Mouse (Mus musculus) liver, embryonic 14.5 days (tissue): ENCODE results near the gene A230072I06Rik. TPM values are rescaled to one million over a fixed set of nuclear protein-coding genes. Genes with fewer than 3 reads are reported as not detected.

ENCODE experiments used
- ATAC-seq: fragments of 200-750 bp; cut with Nextera tagmentation; 2 replicates; pipeline ENCODE4 v1.8.0; 2017; ENCODE audit warnings: moderate number of reproducible peaks, mild to moderate bottlenecking, moderate library complexity; ENCODE audit not compliant: insufficient read depth
- DNase-seq, 3 experiments: peaks; one replicate each; pipeline ENCODE4 v3.0.0-alpha.2; 2012 to 2013; ENCODE audit warnings: low read depth in 3 of 3, low spot score in 3 of 3
- H3K27ac ChIP-seq: fragments of 300-500 bp; sonication (generic); 2 replicates; pipeline ENCODE4 v1.5.1; 2014; ENCODE audit warnings: moderate library complexity, mild to moderate bottlenecking, control low read depth, inconsistent platforms
- H3K27me3 ChIP-seq: fragments of 300-500 bp; sonication (generic); 2 replicates; pipeline ENCODE4 v1.6.1; 2014; ENCODE audit warnings: mild to moderate bottlenecking, low read length, moderate library complexity; ENCODE audit not compliant: control insufficient read depth, insufficient read depth
- H3K36me3 ChIP-seq: fragments of 300-500 bp; sonication (generic); replicated peaks from 2 replicates; pipeline ENCODE4 v1.6.1; 2014; ENCODE audit warnings: low read depth; ENCODE audit not compliant: control insufficient read depth, insufficient read depth
- H3K4me1 ChIP-seq, 2 experiments: fragments of 200-500 bp in 1 of 2; fragments of 300-500 bp in 1 of 2; sonication (generic) in 1 of 2; replicated peaks; 2 replicates each; pipeline ENCODE4 v1.6.1; 2012 to 2014; ENCODE audit warnings: antibody characterized with exemption in 1 of 2, inconsistent platforms in 1 of 2, low read length in 1 of 2; ENCODE audit not compliant: control insufficient read depth in 2 of 2, insufficient read depth in 2 of 2
- H3K4me2 ChIP-seq: fragments of 300-500 bp; sonication (generic); 2 replicates; pipeline ENCODE4 v1.6.1; 2014; ENCODE audit warnings: low read depth, mild to moderate bottlenecking, control low read depth, moderate library complexity
- H3K4me3 ChIP-seq, 2 experiments: fragments of 200-500 bp in 1 of 2; fragments of 300-500 bp in 1 of 2; sonication (generic) in 1 of 2; 2 replicates each; pipeline ENCODE4 v1.5.1; 2012 to 2014; ENCODE audit warnings: low read depth in 2 of 2, low read length in 2 of 2, mild to moderate bottlenecking in 2 of 2, control low read depth in 1 of 2, inconsistent platforms in 1 of 2, moderate library complexity in 1 of 2; ENCODE audit not compliant: insufficient read depth in 1 of 2
- H3K9ac ChIP-seq: fragments of 300-500 bp; sonication (generic); replicated peaks from 2 replicates; pipeline ENCODE4 v1.6.1; 2014; ENCODE audit warnings: mild to moderate bottlenecking, control low read depth, moderate library complexity
- H3K9me3 ChIP-seq: fragments of 300-500 bp; sonication (generic); 2 replicates; pipeline ENCODE4 v1.6.1; 2016; ENCODE audit warnings: low read length, mixed read lengths; ENCODE audit not compliant: control insufficient read depth
- CTCF ChIP-seq: IDR thresholded peaks from 2 replicates; pipeline ENCODE4 v1.5.1; 2016; ENCODE audit warnings: antibody characterized with exemption, low read depth, control low read depth
- EP300 ChIP-seq: IDR thresholded peaks from 2 replicates; pipeline ENCODE4 v1.6.1; 2016; ENCODE audit warnings: antibody characterized with exemption, low read depth
- WGBS: fragments of 180-500 bp; shearing (Covaris S2); extraction: QIAGEN DNeasy Blood & Tissue Kit; methylation state at CpG from one replicate; pipeline ENCODE4 v1.1.7; 2014; ENCODE audit not compliant: insufficient replicate concordance; 5-methylcytosine and 5-hydroxymethylcytosine counted together
- polyA plus RNA-seq, 2 experiments: library from polyadenylated mRNA; depleted of rRNA in 1 of 2; stranded (reverse) in 1 of 2; unstranded in 1 of 2; fragments of >200 nt; fragmentation: Nextera tagmentation in 1 of 2; extraction: Ambion mirVana in 1 of 2; gene quantifications; 2 replicates each; pipeline versions ENCODE4 v1.2.1 to v1.2.3; 2012 to 2014

A230072I06Rik gene
- polyA plus RNA-seq, 2 experiments = not detected

- WGBS = 60% methylated on average over 14 of the region's 14 CpGs
- no peak for TF ChIP-seq EP300
- no peak for TF ChIP-seq CTCF
- no peak overlapping the region for H3K4me3 ChIP-seq
- H3K27me3 ChIP-seq = no peaks in the 10 kb centered on the region
- no peaks in the 10 kb centered on the region for H3K36me3 ChIP-seq
- H3K27ac ChIP-seq = no peak overlapping the region
- H3K4me2 ChIP-seq = no peak overlapping the region
- no peaks in the 10 kb centered on the region for H3K9me3 ChIP-seq
- DNase-seq (no peak), ATAC-seq (no peak)
- H3K4me1 ChIP-seq = no peaks in the 10 kb centered on the region
- H3K9ac ChIP-seq = no peak overlapping the region
These were observed 23.4 kb downstream of the A230072I06Rik start for GRCm38 (mm10) chr8:12301998-12302397.

GRCm38 (mm10) chr8:12312975-12313734 is 34.5 kb downstream of the A230072I06Rik start:
- no peaks in the 10 kb centered on the region for H3K27me3 ChIP-seq
- no peak overlapping the region for H3K4me2 ChIP-seq
- H3K27ac ChIP-seq = no peak overlapping the region
- no peak for DNase-seq
- no peaks in the 10 kb centered on the region for H3K9me3 ChIP-seq
- no peaks in the 10 kb centered on the region for H3K4me1 ChIP-seq
- H3K9ac ChIP-seq = no peak overlapping the region
- WGBS = 39% methylated on average over 16 of the region's 16 CpGs
- H3K36me3 ChIP-seq = no peaks in the 10 kb centered on the region
- H3K4me3 ChIP-seq = no peak overlapping the region
- TF ChIP-seq CTCF (no peak), EP300 (no peak)
- no peak for ATAC-seq

- TF ChIP-seq EP300 = no peak
- TF ChIP-seq CTCF = no peak
- 59% methylated on average over 11 of the region's 11 CpGs for WGBS
- no peak overlapping the region for H3K4me2 ChIP-seq
- no peaks in the 10 kb centered on the region for H3K4me1 ChIP-seq
- DNase-seq = no peak
- no peaks in the 10 kb centered on the region for H3K36me3 ChIP-seq
- H3K27me3 ChIP-seq = no peaks in the 10 kb centered on the region
- no peak for ATAC-seq
- no peak overlapping the region for H3K4me3 ChIP-seq
- H3K9me3 ChIP-seq = no peaks in the 10 kb centered on the region
- no peak overlapping the region for H3K27ac ChIP-seq
- no peak overlapping the region for H3K9ac ChIP-seq
These were observed 35.6 kb downstream of the A230072I06Rik start for GRCm38 (mm10) chr8:12314258-12314657.

- no peak for TF ChIP-seq EP300
- TF ChIP-seq CTCF = no peak
- Histone ChIP-seq H3K4me2 (no peak overlapping the region), H3K27me3 (no peaks in the 10 kb centered on the region), H3K9me3 (no peaks in the 10 kb centered on the region), H3K36me3 (no peaks in the 10 kb centered on the region), H3K4me1 (no peaks in the 10 kb centered on the region), H3K9ac (no peak overlapping the region), H3K27ac (no peak overlapping the region), H3K4me3 (no peak overlapping the region)
- 53% methylated on average over 5 of the region's 5 CpGs for WGBS
- no peak for ATAC-seq
- no peak for DNase-seq
These were observed 36.6 kb downstream of the A230072I06Rik start for GRCm38 (mm10) chr8:12315177-12315576.

GRCm38 (mm10) chr8:12319755-12320455 is 41.3 kb downstream of the A230072I06Rik start:
- H3K27me3 ChIP-seq = no peaks in the 10 kb centered on the region
- H3K4me3 ChIP-seq = no peak overlapping the region
- WGBS = 71% methylated on average over 11 of the region's 11 CpGs
- no peak for ATAC-seq
- no peak for DNase-seq
- H3K4me1 ChIP-seq = no peaks in the 10 kb centered on the region
- no peak overlapping the region for H3K9ac ChIP-seq
- H3K4me2 ChIP-seq = no peak overlapping the region
- no peaks in the 10 kb centered on the region for H3K9me3 ChIP-seq
- TF ChIP-seq EP300 = no peak
- TF ChIP-seq CTCF = no peak
- H3K36me3 ChIP-seq = no peaks in the 10 kb centered on the region
- H3K27ac ChIP-seq = no peak overlapping the region
